Mouse (Mus musculus): Measurements from ENCODE around the gene Ptx3.

DNA sequence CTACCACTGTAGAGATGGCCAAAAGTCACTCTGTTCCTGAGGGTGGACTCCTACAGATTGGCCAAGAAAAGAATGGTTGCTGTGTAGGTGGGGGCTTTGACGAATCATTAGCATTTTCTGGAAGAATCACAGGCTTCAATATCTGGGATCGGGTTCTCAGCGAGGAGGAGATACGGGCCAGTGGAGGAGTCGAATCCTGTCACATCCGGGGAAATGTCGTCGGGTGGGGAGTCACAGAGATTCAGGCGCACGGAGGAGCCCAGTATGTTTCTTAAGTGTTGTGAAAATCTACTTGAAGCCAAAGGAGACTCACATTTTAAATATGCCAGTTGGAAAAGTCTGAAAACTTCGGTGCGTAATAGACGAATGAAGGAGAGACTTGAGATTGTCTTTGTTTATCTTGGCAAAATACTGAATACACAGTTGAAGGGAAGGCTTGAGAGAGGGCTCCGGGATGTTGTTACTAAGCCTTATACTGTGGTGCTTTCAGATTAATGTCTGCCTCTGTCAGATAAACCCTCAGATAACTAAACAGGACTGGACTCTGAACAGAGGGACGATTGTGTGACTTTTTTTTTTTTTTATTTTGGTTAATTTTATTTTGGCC, 5.3 kb downstream of the Ptx3 start:
- no peak for TF ChIP-seq POLR2A (IDR thresholded peaks at IDR 0.05; ENCODE audit: borderline replicate concordance, insufficient read depth, low read length)
- TF ChIP-seq CTCF (IDR thresholded peaks at IDR 0.05; ENCODE audit: borderline replicate concordance, insufficient read depth, low read depth, low read length): no peak

Measured in cerebellum, adult 2 months (tissue).